Mouse (Mus musculus) stomach, embryonic 14.5 days (tissue): ENCODE data around the gene Zbed6. TPM values are rescaled to one million over a fixed set of nuclear protein-coding genes. Genes with fewer than 3 reads are reported as not detected.
"Not testable (repeated sequence)": the region's sequence is repeated elsewhere in the genome, so short reads cannot be mapped to it uniquely, and the experiment has no call there.

ENCODE experiments used
- ATAC-seq: fragments of 200-750 bp; cut with Nextera tagmentation; 2 replicates; pipeline ENCODE4 v1.8.0; 2017; ENCODE audit warnings: low read depth, moderate TSS enrichment; ENCODE audit not compliant: insufficient number of reproducible peaks, insufficient read depth, low FRiP score
- H3K27ac ChIP-seq: fragments of 300-500 bp; sonication (generic); 2 replicates; pipeline ENCODE4 v1.5.1; 2014; ENCODE audit warnings: mild to moderate bottlenecking, low read length, moderate library complexity, mixed read lengths
- H3K27me3 ChIP-seq: fragments of 300-500 bp; sonication (generic); 2 replicates; pipeline ENCODE4 v1.6.1; 2014; ENCODE audit warnings: low read length, control low read depth, mixed read lengths; ENCODE audit not compliant: control insufficient read depth, insufficient read depth
- H3K36me3 ChIP-seq: fragments of 300-500 bp; sonication (generic); 2 replicates; pipeline ENCODE4 v1.6.1; 2014; ENCODE audit warnings: mild to moderate bottlenecking, control low read depth, low read length, moderate library complexity, mixed read lengths; ENCODE audit not compliant: control insufficient read depth, insufficient read depth
- H3K4me1 ChIP-seq: fragments of 300-500 bp; sonication (generic); 2 replicates; pipeline ENCODE4 v1.6.1; 2014; ENCODE audit warnings: low read length, control low read depth, mixed read lengths; ENCODE audit not compliant: control insufficient read depth, insufficient read depth
- H3K4me2 ChIP-seq: fragments of 300-500 bp; sonication (generic); replicated peaks from 2 replicates; pipeline ENCODE4 v1.6.1; 2014; ENCODE audit warnings: low read depth, low read length, control low read depth
- H3K4me3 ChIP-seq: fragments of 300-500 bp; sonication (generic); 2 replicates; pipeline ENCODE4 v1.5.1; 2014; ENCODE audit warnings: low read depth, low read length, control low read depth
- H3K9ac ChIP-seq: fragments of 300-500 bp; sonication (generic); replicated peaks from 2 replicates; pipeline ENCODE4 v1.6.1; 2014; ENCODE audit warnings: low read depth, mild to moderate bottlenecking, control low read depth, low read length, moderate library complexity, mixed read lengths
- H3K9me3 ChIP-seq: fragments of 300-500 bp; sonication (generic); 2 replicates; pipeline ENCODE4 v1.6.1; 2016; ENCODE audit warnings: low read depth, low read length, control low read depth; ENCODE audit not compliant: control insufficient read depth
- WGBS: fragments of 180-500 bp; shearing (Covaris S2); extraction: QIAGEN DNeasy Blood & Tissue Kit; methylation state at CpG from one replicate; pipeline ENCODE4 v1.1.7; 2014; 5-methylcytosine and 5-hydroxymethylcytosine counted together
- polyA plus RNA-seq: library from polyadenylated mRNA; unstranded; fragments of >200 nt; fragmentation: Nextera tagmentation; extraction: Ambion mirVana; gene quantifications from 2 replicates; pipeline ENCODE4 v1.2.1, GENCODE M21; 2014

Zbed6 gene
- polyA plus RNA-seq = not detected in 2 replicates

- Histone ChIP-seq H3K9ac (peak within 1 kb of the TSS; percentile 87), H3K27me3 (no peaks in the 10 kb centered on the region), H3K4me2 (peak within 1 kb of the TSS; percentile 85), H3K9me3 (no peaks in the 10 kb centered on the region), H3K4me3 (peak within 1 kb of the TSS; percentile 85), H3K27ac (peak within 1 kb of the TSS; percentile 95), H3K4me1 (peaks cover 34% of the 10 kb centered on the region), H3K36me3 (peaks cover 23% of the 10 kb centered on the region; the same call in 1 of the 2 replicates)
- peak; percentile 51; the same call in 1 of the 2 replicates for ATAC-seq
- WGBS = under 1% methylated on average over 40 of the region's 41 CpGs
Observed at GRCm38 (mm10) chr1:133660466-133661202, at the start of gene Zbed6. Gene Zbed6, minus strand, starts transcription at chr1:133660885.

DNA sequence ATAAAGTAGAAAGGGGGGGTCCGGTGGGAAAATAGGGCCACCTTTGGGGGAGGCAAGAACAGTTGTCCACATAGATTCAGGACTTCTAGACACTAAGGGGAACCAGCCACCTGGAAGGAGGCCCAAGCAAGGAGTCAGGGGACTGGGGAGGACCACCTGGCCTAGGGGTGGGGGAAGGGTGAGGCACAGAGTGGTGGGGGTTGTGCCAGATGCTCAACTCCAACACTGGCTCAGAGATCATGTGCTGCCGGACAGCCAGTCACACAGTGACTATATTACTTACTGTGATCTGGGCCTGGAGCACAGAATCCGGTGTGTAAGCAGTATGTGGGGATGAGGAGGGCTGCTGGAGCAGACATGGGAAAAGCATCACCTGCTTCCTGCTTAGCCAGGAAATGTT lies 48.6 kb upstream of the Zbed6 start:
- Histone ChIP-seq H3K4me1 (peaks cover 2% of the 10 kb centered on the region; the same call in 1 of the 2 replicates), H3K4me2 (no peak overlapping the region), H3K36me3 (no peaks in the 10 kb centered on the region; the same call in 1 of the 2 replicates), H3K9me3 (no peaks in the 10 kb centered on the region), H3K4me3 (no peak overlapping the region), H3K27me3 (no peaks in the 10 kb centered on the region), H3K9ac (no peak overlapping the region), H3K27ac (no peak overlapping the region)
- WGBS = 66% methylated on average over 3 of the region's 3 CpGs
- ATAC-seq = 0 out of 2 replicates have a peak, but pooled peaks have one; percentile 31

- not testable (repeated sequence) for H3K36me3 ChIP-seq, H3K27ac ChIP-seq, ATAC-seq, H3K4me3 ChIP-seq, H3K4me1 ChIP-seq, H3K9me3 ChIP-seq, H3K4me2 ChIP-seq, H3K9ac ChIP-seq, H3K27me3 ChIP-seq
- WGBS = 26% methylated on average over 1 of the region's 2 CpGs
Observed at GRCm38 (mm10) chr1:133701824-133702223, 41.1 kb upstream of the Zbed6 start.

- ATAC-seq = no peak
- peaks cover 25% of the 10 kb centered on the region for H3K4me1 ChIP-seq
- 95% methylated on average over 12 of the region's 12 CpGs for WGBS
- H3K36me3 ChIP-seq = no peaks in the 10 kb centered on the region
- no peak overlapping the region for H3K27ac ChIP-seq
- H3K9me3 ChIP-seq = no peaks in the 10 kb centered on the region
- no peak overlapping the region for H3K4me2 ChIP-seq
- no peak overlapping the region for H3K9ac ChIP-seq
- H3K27me3 ChIP-seq = no peaks in the 10 kb centered on the region
- no peak overlapping the region for H3K4me3 ChIP-seq
Observed at GRCm38 (mm10) chr1:133697935-133698620, 37.4 kb upstream of the Zbed6 start.

DNA sequence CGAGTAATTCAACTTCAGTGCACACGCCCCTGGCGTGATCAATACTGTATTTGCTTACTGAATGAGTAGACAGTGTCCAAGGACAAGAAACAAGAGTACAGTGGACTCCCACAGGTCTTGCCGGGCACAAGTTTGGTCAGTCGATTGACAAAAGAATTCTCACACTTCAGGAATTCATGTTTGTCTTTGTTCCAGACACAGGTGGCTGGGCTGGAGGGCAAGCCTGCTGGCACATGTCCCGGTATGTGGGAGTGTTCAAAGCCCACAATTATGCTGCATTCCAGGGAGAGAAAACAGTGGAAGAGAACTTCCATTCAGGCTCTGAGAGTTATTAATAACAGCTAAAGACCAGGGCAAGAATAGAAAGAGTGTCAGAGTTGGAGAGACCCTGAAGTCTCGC lies 35.2 kb upstream of the Zbed6 start:
- H3K4me2 ChIP-seq = no peak overlapping the region
- ATAC-seq = peak; percentile 60
- no peaks in the 10 kb centered on the region for H3K9me3 ChIP-seq
- no peaks in the 10 kb centered on the region for H3K27me3 ChIP-seq
- H3K27ac ChIP-seq = peak overlapping the region; percentile 81
- no peak overlapping the region for H3K4me3 ChIP-seq
- no peaks in the 10 kb centered on the region for H3K36me3 ChIP-seq
- peaks cover 25% of the 10 kb centered on the region for H3K4me1 ChIP-seq
- H3K9ac ChIP-seq = no peak overlapping the region
- WGBS = 30% methylated on average over 7 of the region's 7 CpGs

- WGBS = 88% methylated on average over 1 of the region's 1 CpGs
- no peak overlapping the region for H3K4me3 ChIP-seq
- peaks cover 25% of the 10 kb centered on the region for H3K4me1 ChIP-seq
Observed at GRCm38 (mm10) chr1:133694876-133695275, 34.2 kb upstream of the Zbed6 start.

GRCm38 (mm10) chr1:133694301-133694700 lies 33.6 kb upstream of the Zbed6 start:
- Histone ChIP-seq H3K4me1 (peaks cover 25% of the 10 kb centered on the region), H3K4me2 (no peak overlapping the region), H3K9ac (no peak overlapping the region), H3K36me3 (no peaks in the 10 kb centered on the region), H3K27ac (peak overlapping the region; percentile 80; the same call in 1 of the 2 replicates), H3K9me3 (no peaks in the 10 kb centered on the region), H3K27me3 (no peaks in the 10 kb centered on the region), H3K4me3 (no peak overlapping the region)
- 4% methylated on average over 1 of the region's 1 CpGs for WGBS
- no peak for ATAC-seq

More at GRCm38 (mm10) chr1:133694876-133695275, 34.2 kb upstream of the Zbed6 start:
- ATAC-seq = no peak
- no peak overlapping the region for H3K9ac ChIP-seq
- H3K9me3 ChIP-seq = no peaks in the 10 kb centered on the region
- no peaks in the 10 kb centered on the region for H3K36me3 ChIP-seq
- H3K4me2 ChIP-seq = no peak overlapping the region
- H3K27ac ChIP-seq = peak overlapping the region; percentile 80
- H3K27me3 ChIP-seq = no peaks in the 10 kb centered on the region

GRCm38 (mm10) chr1:133693536-133694114 lies 32.9 kb upstream of the Zbed6 start:
- peaks cover 25% of the 10 kb centered on the region for H3K4me1 ChIP-seq
- no peak overlapping the region for H3K4me2 ChIP-seq
- no peak for ATAC-seq
- H3K27ac ChIP-seq = peak overlapping the region; percentile 80; the same call in 1 of the 2 replicates
- H3K9ac ChIP-seq = no peak overlapping the region
- WGBS = 59% methylated on average over 11 of the region's 11 CpGs
- no peaks in the 10 kb centered on the region for H3K27me3 ChIP-seq
- H3K36me3 ChIP-seq = no peaks in the 10 kb centered on the region
- H3K9me3 ChIP-seq = no peaks in the 10 kb centered on the region
- no peak overlapping the region for H3K4me3 ChIP-seq
